Mouse (Mus musculus): ENCODE results near the gene Lyst.

The Lyst gene

DNA sequence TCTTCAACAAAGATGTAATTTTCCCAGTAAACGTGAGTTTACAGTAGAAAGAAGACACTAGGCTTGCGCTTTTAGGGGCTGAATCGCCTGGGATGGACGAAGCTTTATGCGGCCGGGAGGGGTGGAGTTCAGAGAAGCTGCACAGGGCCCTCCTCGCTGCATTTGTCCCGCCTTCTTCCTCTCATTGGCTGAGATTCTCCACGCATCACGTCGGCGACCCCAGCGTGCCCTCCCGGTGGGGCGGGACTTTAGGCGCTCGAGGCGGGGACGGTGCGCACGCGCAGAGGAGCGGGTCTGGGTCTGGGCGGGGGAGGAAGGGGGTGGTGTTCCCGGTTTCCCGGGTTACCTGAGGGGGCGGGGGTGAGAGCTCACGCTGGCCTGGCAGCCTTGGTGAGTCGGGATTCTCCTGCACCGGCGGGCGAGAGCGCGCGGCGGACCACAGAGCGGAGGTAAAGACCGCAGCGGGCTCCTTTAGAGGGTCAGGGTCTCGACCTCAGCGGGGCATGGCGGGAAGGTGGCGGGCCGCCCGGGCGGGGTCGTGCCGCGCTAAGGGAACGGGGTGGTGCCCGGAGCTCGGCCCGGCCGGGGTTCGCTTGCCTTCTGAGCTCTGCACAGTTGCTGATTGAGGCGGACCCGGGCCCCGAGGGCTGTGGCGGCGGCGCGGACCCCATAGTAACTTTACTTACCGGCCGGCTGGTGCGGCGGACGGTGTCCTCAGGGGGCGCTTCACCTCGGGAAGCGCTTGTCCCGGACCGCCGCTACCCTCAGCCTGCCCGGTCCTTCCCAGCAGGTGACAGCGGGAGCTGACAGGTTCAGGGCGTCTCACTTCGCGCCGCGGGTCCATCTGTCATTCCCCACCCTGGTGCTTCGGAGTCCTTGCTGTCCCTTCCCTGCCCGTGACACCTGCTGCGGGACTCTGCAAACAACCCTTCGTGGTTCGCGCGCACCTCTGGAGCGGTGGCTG lies at the start of gene Lyst:
Lyst (plus strand) TSS at position 350 of the 964 bp plus-strand sequence.
- peak; percentile 99 for DNase-seq

DNA sequence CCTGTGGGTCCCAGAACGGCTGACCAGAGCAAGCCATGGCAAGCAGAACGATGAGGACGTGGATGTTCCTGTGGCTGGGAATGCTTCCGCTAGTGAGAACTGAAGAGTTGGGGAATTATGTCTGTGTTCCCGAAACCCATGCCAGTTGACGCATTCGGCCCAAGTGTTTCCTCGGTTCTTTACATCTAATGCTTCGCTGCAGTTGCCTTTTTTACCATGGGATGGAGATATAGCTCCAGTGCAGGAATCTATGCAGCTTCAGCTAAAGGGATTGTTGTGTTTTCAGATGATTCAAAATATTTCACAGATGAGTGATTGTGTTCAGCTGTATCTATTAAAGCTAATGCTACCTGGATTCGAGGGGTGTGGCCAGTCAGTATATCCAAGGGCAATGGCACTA lies 47.1 kb upstream of the Lyst start:
- peak; percentile 35 for DNase-seq

DNA sequence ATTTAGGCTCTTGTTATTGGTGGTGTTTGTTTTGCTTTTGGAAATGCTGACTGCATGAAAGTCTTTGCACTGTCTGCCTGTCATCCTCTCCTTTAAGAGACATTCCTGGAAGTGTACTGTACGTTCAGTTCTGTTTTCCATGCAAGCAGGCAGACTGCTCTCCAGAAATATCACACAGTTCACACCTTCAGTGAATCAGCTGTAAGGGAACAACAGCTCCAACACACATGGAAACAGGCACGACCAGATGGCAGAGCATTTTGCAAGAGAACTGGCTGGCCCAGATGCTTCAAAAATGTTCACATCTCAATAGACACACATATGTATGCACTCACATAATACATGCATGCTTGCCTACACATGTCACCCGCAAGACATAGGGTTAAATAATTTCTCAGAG lies 43.4 kb upstream of the Lyst start:
- DNase-seq = no peak

DNA sequence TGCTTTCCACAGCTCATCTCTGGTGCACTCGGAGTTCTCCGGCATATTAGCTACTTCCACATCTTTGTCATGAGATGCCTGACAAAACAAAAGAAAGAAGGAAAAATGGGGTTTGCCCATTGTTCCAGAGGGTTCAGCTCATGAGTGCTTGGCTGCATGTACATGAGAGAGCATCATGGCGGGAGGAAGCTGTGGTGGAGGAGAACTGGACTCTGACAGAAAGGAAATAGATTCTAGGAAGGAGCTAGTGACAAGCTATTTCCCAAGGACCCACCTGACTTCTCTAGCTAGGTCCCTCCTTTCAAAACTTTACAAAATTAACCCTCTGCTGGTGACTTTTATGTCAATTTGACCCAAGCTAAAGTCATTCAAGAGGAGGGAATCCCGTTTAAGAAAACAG lies 42.3 kb upstream of the Lyst start:
- no peak for DNase-seq

DNA sequence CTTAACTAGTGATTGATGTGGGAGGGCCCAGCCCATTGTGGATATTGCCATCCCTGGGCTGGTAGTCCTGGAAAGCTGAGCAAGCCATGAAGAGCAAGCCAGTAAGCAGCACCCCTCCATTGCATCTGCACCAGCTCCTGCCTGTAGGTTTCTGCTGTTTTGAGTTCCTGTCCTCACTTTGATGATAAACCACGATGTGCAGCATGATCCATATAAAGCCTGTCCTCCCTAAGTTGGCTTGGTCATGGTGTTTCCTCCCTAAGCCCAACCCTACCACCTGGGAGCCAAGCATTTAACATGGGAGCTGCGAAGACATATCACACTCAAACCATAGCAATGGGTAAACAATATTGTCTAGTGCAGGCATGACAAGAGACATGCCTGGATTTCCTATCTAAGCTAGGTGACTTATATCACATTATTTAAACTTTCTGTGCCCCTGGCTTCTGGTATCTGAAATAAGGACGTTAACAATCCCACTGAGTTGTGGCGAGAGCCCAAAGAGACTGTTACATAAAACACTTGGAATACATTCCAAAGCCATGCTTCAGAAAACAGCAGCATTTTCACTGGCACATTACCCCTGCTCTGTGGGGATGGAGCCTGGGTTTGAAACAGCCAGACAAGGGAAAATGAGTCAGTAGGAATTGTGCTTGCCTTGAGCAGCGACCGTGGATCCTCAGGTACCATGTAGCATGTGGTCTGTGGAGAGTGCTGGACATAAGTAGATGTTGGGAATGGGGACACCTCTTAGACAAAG lies 41.6 kb upstream of the Lyst start:
- no peak for DNase-seq

DNA sequence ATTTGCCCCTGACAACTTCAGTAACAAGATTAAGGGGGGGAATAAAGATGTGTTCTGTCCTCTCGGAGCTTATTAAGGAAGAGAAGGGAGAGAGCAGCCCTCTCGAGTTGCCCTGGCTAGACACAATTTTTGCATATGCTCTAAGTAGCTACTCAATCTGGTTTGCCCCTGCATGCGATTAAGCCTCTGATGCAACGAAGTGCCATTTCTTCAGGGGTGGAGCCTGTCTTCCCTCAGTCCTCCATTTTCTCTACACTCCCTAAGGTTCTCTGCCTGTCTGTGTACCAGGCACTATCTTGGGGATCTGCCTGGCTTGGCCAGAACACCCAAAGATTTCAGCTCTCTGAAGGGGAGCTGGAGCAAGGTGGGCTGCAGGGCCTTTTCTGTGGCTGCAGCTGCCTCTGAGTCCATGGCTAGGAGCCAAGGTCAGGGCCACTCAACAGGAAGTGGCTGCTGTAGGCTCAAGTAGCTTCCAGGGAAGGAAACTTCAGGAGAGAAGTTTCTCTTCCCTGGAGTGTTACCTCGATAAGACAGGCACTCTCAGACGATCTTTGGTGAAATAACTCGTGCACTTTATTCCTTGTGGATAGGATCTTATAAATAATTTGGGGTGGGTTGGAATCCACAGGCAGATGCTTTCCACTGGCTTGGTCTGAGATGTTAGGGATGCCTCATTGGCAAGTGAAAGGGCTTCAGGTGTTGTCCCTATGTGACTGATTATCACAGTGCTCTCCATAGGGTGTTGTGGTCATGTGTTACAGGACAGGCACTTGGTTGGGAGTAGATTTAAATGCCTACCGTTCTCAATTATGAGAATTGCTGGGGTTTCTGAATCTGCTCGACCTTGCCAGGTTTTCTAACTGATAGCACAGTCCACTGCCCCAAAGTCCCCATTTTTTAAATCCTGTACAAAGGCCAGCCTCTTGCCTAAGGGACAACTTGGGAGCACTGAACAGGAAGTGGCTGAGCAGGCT lies 40.2 kb upstream of the Lyst start:
- no peak for DNase-seq

DNA sequence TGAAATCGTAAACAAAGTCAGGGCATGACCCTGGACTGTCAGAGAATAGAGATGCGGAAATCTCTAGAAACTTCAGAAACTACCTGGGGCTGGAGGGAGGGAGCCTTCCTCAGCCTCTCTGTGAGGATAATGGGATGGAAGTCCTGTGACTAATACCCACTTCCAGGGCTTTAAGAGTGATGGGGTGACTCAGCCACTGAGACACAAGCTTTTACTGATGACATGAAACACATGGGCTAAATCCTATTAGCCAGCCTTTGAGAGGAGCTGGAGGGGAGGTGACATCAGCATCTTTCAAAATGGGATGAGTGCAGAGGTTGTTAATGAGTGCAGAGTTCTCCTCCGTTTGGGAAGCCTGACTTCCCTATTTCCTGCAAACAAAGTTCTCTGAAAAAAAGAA lies 38.2 kb upstream of the Lyst start:
- DNase-seq = no peak

DNA sequence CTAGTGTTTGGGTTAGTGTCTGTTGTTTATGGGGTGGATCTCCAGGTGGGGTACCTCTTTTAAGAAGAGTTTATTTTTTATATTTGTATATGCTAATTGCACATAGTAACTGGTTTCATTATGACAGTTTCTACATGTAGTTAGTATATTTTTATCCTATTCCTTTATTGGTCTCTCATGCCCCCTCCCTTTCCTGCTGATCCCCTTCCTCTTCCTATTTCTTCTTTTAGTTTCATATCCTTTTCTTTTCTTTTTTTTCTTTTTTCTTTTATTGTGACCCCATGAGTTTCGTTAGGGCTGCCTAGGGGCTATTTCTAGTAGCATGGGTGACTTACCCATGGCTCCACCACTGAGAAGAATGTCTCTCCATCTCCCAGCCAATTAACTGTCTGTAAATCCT lies 36.5 kb upstream of the Lyst start:
- DNase-seq = no peak

DNA sequence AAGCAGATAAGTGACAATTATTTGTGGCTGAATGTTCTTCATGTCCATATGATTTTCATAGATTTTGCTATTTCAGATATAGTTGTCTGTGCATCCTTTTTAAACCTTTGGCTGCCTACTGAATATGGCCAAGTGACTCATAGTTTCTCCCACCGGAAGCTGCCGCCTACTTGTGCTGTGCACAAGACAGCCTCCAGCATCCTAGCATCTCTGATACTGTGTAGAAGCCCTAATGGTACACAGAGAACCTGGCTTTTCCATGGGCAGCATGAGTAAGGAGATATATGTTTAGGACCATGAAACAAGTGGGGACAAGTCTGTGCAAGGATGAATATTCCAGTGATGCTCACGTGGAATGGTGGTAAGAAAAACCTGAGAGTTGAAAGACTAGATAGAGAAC lies 35.0 kb upstream of the Lyst start:
- DNase-seq = no peak

DNA sequence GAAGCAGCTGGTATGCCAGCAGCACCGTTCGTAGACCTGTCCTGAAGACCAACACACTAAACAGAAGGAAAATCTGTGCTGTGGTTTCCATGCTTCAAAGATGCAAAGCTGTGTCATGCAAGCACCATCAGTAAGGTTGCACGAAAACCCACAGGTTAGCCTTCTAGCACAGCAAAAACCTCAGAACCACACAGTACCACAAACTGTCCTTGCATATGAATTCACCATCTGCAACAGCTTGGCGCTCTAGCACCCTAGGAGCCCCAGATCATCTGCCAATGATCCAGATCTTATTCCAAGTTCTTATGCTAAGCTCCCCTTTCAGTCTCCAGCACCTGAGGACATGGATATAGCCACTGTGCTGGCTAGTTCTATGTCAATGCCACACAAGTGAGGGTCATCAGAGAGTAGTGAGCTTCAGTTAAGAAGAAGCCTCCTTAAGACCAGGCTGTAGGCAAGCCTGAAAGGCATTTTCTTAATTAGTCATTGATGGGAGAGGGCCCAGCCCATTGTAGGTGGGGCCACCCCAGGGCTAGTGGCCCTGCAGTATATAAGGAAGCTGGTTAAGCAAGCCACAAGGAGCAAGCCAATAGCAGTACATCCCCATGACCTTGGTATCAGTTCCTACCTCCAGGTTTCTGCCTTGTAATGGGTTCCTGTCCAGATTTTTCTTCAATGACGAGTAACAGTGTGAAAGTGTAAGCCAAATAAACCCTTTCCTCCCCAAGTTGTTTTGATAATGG lies 33.0 kb upstream of the Lyst start:
- DNase-seq = no peak

DNA sequence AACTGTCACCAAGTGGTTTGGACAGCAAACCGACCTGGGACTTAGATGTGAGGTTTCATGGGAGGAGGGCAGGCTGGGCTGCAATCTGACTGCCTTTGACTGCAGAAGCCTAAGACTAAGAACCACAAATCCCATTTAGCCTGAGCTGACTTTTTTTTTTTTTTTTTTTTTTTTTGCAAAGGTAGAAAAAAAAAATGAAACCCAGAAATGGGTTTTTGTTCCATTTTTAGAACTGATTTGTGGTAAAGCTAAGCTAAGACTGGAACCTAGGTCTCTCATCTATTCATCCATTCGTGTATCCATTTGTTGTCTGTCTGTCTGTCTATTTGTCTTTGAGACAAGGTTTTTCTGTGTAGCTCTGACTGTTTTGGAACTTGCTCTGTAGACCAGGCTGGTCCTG lies 31.9 kb upstream of the Lyst start:
- no peak for DNase-seq

DNA sequence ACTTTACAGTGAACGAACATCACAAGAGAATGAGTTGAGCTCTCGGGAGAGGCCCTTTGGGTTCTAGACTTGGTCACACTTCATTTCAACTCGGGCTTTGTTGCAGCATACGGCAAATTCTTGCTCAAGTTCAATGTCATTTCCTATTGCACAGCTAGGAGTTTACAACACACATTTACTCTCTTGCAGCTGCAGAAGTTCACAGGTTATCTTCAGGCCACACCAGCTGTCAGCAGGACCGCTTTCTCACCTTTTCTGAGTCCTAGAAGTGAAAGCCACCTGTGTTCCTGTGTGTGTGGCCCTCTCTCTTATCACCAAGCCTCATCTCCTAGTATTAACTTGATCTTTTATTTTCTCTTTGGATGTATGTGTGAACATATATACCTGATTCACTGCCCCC lies 31.3 kb upstream of the Lyst start:
- DNase-seq = peak; percentile 61

DNA sequence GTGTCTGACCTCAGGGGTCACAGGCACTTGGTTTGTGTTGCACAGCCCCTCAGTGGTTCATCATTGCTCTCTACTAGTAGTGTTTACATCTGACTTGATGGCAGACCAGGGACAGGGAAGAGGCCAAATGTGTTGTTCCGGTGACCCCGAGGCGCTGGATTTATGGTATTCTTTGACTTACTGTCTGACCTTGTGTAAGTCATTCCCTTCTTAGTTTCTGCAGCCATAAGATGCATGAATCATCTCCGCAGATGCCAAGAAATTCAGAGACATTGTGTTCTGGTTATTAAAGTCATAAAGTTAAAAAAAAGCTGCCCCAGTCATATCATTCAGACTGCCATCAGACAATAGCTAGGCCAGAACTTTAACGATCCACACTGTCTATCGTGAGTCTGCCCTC lies 27.6 kb upstream of the Lyst start:
- no peak for DNase-seq

DNA sequence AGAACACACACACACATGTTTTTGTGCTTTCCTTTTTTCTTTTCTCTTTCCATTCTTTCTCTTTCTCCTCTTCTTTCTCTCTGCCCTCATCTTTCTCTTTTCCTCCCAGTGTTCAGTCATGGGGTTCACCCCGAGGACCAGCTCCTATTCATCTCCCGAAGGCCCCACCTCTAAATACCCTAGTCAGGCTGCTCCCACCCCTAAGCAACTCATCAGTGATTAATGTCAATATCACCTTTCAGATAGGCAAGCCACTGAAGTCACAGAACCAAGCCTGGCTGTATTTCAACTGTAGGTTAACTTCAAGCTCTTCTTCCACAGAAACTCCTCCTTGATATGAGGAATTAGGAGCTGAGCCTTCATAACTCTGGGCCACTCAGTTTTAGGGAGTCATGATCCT lies 26.1 kb upstream of the Lyst start:
- peak; percentile 33 for DNase-seq

DNA sequence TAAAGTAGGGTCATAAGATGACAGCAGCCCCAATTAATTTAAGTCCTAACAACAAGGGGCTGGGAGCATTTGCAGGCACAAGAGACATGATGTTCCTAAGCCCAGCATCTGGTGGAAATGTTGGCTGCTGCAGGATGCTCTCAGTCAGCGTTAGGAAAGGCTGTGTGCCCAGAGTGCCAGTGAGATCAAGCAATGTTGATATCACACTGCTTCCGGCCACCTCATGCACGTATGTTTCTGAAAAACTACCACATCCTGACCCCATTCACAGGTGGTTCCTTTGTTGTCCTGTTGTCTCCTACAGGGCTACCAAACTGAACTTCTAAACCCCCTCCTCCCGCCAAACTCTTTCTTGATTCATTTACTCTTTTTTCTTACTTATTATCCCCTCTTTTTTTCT lies 25.7 kb upstream of the Lyst start:
- DNase-seq = peak; percentile 84

DNA sequence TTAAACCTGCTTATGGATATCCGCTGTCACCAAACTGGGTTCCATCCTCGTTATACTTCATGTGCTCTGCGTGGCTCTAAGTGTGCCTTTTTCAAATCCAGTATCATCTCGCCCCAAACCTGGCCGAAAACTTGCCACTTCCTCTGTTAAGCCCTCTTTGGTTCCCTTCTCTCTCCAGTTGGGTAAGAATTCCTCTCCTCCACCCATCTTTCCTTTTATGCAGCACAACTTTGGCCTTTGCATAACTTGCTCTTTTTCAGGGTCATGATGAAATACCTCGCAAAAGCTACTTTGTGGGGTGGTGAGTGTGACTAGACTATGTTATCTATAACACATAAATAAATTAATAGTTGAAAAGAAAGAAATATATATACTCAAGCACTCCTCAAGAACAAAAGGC lies 22.6 kb upstream of the Lyst start:
- no peak for DNase-seq

DNA sequence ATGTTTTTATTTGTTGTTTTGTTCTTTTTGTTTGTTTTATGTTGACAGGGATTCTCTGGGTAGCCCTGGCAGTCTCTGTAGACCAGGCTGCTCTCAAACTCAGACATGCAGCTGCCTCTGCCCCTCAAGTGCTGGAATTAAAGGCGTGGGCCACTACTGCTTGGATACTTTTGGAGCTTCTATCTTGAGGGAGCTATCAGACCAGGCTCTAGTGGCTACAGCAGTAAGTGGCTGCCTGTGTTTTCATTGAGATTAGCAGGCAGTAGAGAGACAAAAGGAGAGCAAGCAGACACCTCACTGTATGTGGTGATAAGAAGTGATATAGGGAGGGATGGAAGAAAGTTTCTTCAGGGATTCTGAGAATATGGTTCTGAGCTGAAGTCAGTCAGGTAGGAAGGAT lies 21.4 kb upstream of the Lyst start:
- DNase-seq = no peak

DNA sequence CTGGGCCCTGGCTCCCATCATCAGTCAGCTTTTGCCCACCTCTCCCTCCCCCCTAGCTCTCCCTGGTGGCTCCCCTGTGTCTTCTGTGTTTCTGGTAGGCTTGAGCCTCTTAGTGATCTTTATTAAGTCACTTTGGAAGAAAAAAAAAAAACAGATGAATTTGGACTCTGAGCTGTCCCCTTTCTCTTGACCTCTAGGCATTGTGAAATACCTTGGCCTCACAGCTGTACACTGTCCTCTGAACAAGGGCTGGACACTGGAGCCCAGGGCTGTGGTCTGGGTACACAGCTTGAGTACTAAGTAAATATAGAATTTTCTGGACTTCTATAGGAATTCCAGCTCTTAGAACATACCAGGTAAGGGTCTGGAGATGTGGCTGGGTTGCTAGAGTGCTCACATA lies 20.6 kb upstream of the Lyst start:
- DNase-seq = no peak

DNA sequence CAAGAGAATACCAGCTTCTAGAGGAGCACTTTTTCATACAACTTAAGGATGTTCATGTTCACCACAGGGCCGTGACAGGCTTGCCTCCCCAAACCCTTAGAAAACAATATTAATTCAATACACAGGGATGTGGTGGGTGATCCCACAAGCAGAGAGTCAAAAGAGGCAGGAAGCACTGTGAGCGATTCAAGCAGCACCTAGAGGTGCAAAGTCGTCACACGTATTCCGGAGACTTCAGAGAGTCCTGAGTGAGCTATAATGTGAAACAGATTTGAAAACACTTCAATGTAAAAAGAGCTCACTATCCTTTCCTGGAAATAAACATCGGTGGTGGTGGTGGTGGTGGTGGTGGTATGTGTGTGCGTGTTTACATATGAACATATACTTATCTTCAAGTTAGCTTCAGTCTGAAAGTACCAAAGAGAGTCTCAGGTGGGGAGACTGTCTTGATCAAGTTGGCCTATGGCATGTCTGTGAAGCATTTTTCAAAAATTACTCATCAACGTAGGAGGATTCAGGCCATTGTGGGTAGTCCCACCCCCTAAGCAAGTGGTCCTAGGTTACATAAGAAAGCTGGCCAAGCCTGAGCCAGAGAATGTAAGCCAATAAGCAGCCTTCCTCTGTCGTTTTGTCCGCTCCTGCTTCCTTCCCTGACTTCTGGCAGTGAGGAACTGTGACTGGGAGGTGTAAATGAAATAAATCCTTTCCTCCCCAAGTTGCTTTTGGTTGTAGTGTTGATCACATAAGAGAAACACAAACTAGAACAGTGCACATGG lies 17.9 kb upstream of the Lyst start:
- no peak for DNase-seq

DNA sequence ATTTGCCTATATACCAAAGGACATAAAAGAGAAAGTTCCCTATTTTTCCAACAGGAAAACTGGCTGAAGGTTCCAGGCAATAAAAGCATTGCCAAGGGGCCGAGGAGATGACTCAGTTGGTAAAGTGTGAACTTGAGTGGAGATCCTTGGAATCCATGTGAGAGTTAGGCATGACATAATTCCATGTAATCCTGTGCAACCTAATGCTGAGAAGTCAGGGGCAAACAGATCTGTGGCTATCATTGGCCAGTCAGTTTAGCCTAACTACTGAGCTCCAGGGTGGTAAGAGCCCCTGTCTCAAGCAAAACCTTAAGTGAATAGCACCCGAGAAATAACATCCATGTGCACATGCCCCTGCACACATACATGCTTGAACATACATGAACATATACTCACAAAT lies 17.3 kb upstream of the Lyst start:
- DNase-seq = no peak

DNA sequence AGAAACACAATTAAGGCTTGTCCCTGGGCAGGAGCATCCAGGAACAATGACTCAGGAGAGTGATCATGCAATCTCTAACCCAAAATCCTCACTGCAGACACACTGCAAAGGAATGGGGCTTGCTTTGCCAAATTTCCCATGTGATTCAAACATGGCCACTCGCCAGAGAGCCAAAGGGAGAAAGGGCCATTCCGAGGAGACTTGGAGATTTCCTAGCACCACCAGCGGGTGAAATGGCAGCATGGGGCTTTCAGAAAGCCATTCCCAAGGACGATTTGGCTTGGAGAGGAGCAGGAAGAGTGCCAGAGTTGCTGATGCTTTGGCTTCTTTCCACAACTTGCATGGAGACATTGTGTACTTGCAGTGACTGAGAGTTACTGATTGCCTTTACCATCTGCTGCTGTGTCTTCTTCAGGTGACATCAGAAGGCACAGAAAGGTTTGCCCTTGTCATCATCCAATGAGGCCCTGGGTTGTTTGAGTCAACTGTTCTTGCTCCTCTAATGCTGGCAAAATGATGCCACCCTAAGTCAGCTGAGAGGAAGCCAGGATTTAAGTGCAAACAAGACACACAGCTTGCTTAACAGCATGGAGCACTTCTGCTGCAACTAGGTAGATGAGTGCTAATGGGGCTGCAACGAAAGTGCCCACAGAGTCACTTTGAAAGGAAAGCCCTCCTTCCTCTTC lies 16.5 kb upstream of the Lyst start:
- DNase-seq = no peak

Data from thymus, postnatal 14 days (tissue).